Mouse (Mus musculus) cerebellum, adult 18-20 months (tissue): ENCODE measurements at regions not wholly inside any gene's neighbourhood (a gene's known extent, or its start where the extent isn't known, plus 50 kb on each side); places are given as distances from the start of the nearest gene placed in this dataset.
"Not testable (repeated sequence)": the region's sequence is repeated elsewhere in the genome, so short reads cannot be mapped to it uniquely, and the experiment has no call there.

Experiments
- DNase-seq, 2 experiments: peaks; one replicate each; pipeline ENCODE4 v3.0.0; 2021

DNA sequence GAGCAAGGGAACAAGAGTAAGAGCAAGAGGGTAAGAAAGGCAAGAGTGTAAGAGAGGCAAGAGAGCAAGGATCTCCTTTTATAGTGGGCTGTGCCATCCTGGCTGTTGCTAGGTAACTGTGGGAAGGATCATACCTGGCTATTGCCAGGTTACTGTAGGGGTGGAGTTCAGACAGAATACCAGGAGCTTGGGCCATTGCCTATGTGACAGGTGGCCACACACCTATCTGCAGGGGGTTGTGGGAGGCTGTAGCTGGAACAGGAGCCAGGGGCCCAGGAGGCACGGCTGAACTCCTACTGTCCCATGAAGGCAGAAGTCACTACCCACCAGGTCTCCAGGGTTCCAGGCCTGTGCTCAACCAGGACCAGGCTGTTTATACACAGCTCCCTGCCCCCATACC, 1149.0 kb downstream of the 9330182O14Rik start:
- DNase-seq = peak; percentile 58 to 65

DNA sequence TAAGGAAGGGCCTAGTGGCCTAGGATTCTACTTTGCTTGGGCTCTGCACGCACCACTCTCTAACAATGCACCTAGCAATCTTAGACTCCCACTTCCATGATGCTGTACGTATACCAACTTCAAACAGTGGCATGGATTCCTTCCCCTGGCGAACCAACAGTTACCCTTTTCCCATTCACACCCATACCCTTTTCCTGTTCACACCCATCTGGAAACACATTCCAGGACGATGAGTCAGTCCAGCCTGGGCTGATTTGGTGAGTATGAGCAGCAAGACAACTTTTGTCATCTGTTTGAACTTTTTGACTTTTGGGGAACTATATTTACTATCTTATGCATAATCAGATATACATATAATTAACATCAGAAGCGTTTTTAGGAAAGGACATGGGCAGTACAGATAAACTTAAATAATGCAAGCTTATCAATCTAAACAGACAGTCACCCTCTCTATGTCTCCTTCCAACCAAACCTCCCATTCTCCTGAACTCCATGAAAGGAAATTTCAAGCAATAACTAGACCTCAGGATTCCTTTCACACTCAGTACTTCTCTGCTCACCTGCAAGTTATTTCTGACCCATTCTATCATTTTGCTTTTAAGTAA, 1152.7 kb downstream of the 9330182O14Rik start:
- no peak for DNase-seq

DNA sequence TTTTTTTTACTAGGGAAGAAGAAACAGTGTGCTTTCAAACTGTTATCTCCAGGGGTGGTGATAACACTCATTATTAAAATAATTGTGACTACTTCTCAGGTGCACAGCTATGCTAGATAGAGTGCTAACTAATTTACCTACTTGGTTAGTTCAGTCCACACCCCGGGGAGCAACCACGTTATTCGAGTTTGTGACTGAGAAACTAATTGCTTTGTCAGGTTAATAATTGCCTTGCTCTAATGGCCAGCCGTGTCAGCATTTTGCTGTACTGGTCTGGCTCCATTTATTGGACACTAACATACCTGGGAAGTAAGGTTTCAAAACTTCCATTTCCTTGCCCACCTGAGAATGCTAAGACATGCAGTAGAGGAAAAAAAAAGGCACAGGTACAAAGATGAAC, 1163.3 kb downstream of the 9330182O14Rik start:
- no peak for DNase-seq

DNA sequence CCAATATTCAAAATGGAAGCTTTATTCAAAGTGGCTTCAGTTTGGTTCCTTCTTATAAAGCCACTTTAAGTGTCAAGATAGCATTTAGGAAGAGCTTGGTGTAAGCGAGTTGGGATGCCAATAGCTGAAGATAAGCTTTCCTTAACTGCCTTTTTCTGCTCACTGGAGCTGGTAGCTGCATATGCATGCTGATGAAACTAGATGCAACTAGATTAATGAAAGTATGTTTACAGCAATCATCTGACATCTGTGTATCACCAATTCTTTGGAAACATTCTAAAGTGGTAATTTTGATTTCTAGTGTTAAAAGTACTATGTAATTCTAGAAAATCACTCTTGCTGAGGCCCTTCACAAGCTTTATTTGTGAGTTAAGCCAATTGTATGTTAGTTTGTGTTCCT, 1172.5 kb downstream of the 9330182O14Rik start:
- DNase-seq = no peak

DNA sequence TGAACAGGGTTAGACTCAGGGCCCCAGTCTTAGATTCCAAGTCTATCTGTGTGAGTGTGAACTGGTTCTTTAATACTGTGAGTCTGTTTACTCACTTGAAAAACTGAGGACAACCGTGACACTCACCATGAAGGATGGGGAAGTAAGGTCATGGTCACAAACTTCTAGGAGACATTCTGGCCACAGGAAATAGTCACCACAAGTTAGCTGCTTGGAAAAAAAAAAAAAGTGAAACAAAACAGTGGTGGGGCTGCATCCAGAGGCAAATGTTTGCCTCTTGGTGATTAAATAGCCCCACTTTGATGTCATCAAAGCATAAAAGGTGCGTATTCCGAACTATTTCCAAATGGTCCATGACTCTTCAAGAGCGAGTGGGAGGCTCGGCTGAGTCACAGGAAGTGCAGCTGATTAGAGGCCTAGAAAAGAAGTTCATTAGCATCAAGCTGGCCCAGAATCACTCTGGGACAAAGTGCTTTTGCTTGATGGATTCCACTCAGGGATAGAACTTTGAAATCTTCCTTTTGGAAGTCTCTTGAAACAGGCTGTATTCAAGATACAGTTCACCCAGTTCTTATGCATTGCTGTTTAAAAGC, 1177.7 kb downstream of the 9330182O14Rik start:
- no peak for DNase-seq

DNA sequence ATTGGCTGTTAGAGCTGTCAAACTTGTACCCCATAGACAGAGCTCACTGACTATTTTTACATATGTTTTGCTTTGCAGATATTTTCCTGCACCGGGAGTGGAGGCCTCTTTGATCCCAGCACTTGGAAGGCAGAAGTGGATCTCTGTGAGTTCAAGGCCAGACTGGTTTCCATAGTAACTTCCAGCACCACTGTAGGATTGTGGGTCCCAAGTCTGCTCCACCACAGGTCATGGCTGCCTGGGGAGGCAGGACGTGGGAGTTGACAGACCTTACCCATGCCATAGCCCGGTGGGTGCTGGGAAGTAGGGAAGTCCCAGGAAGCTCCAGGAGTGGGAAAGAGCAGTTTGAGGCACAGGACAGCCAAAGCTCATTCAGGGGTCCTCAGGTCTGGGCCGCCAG, 1180.8 kb downstream of the 9330182O14Rik start:
- no peak for DNase-seq

DNA sequence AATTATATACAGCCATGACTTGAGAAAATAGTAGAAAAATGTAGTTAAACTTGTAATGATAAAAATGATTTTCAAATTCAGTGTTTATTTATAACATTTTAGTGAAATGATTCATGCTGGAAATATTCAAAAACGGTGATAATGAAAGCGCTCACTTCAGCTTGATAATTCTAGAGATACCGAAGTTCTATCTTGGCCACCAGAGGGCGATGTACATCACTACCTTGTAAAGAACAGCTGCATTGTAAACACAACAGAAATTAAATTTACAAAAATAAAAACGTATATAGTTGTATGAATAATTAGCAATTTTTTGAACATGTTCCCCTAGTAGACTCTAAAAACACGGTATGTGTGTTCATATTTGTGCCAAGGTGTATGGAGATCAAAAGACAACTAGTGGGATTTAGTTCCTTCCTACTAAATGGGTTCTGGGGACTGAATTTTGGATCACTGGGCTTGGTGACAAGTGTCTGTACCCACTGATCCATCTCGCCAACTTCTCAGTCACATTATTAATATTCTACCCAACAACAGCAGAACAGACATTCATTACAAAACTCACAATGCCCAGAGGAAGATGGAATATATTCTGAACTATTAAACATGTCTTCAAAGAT, 1191.6 kb downstream of the 9330182O14Rik start:
- DNase-seq = peak; percentile 74 to 75

DNA sequence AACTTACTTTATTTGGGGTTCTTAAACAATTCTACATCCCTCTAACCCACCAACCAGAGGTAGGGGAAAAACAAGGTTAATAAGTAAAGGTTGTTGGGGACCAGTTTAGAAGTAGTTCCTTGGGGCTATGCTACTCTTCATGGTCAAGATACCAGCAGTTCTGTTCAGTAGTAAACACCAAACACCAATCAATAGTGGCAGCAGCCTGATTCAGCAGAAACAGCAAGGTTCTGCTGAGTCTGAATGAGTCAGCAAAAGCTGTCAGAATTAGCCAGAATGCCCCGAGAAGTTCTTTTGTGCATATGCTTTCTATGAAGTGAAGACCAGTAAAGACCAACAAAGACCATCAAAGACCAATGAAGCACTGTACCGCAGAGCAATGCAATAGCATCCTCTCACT, 1195.1 kb downstream of the 9330182O14Rik start:
- DNase-seq = no peak

DNA sequence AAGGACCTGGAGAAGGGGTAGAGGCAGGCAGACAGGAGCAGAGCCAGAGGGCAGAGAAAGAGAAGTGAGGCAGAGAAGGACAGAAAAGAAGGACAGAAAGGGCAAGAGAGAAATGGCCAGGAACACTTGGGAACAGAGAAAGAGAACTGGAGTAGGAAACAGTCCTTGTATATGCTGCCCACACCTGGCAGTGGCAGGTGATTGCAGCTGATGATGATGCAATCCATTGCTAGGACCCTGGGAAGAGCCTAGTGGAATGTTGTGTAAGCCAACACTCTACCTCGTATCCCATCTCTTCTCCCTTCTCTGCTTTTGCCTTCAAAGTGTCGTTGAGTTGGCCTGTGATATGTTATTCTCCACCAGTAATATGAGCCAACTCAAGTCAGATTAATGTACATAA, 1195.9 kb downstream of the 9330182O14Rik start:
- no peak for DNase-seq

- DNase-seq = no peak
These were observed 1198.3 kb downstream of the 9330182O14Rik start for GRCm38 (mm10) chr15:41332451-41332850.

- no peak for DNase-seq
These were observed 1199.0 kb downstream of the 9330182O14Rik start for GRCm38 (mm10) chr15:41333165-41333564.

DNA sequence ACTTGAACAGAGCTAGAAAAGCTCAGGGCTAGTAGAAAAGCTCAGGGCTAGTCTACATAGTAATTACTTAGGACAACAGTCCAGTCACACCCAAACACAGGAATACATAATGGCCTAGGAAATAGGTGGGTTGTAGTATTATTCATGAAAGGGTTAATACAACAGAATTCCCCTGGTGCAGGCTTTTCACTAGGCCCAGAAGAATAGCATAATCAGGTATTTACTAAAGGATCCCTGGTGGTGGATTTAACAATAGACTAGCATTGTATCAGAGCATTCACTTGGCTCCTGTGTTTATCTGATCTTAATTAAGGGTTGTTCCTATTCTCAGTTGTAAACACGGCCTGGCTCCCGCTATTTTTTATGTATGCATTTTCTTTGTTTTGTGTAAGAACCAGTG, 1206.5 kb downstream of the 9330182O14Rik start:
- DNase-seq = not testable (repeated sequence)

DNA sequence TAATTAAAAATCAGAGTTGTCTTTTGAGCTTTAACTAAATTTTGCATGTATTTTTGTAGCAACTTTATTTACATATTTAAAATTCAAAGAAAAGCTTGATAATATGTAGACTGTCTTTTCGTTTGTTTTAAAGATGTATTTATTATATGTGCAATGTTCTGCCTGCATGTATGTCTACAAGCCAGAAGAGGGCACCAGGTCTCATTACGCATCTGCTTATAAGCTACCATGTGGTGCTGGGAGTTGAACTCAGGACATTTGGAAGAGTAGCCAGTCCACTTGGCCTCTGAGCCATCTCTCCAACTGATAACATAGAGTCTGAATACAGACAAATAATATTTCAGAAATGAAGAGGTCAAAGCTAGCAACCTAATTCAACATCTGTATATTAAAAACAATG, 1211.4 kb downstream of the 9330182O14Rik start:
- DNase-seq = no peak

DNA sequence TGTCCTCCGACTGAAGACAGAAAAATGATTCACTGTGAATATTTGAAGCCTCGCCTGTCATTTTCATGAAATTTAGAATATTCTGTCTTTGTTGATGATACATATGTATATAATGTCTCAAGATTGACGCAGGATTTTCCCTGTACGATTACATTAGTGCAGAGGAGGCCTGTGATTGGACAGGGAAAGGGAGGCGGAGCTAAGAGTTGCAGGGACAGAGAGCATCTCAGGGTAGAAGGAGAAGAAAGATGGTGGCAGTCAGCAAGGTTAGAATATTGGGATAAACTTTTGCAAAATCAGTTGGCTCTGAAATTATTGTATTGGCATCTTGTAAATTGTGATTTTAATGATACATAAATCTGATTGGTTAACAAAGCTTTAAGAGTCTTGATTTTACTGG, 1213.1 kb downstream of the 9330182O14Rik start:
- DNase-seq = no peak

- DNase-seq = no peak
These were observed 1218.0 kb downstream of the 9330182O14Rik start for GRCm38 (mm10) chr15:41352129-41352528.

- DNase-seq = peak; percentile 46 to 49
These were observed 1225.1 kb downstream of the 9330182O14Rik start for GRCm38 (mm10) chr15:41359276-41359675.

DNA sequence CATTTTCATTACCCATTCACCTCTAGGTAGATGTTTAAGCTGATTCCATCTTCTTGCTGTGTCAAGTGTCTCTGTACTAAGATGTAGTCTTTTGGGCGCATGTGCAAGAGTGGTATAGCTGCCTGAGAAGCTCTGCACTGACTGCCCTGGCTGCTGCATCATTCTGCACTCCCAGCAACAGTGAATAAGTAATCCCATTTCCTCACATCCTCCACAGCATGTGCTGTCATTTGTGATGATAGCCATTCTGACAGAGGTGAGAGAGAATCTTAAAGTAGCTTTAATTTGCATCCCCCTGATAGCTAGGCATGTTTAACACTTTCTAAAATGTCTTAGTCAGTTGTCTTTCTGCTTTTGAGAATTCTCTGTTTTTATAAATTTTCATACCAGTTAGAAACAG, 1240.5 kb downstream of the 9330182O14Rik start:
- no peak for DNase-seq

DNA sequence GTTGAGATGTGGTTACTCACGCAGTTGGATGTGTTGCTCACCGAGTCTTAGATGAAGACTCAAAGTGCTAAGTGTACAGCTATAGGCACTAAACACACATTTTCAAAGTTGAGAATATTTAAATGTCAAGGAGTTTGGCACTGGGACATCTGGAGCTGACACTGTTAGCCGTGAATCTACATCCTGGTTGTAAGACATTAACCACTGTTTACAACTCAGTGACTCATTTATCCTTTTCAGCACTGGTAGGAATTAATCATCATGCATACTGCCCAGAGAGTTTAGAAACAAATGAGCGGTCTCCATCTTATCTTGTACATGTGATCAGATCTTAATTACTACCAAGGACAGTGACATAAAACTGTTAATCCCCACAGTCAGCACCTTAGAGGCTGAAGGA, 1241.7 kb downstream of the 9330182O14Rik start:
- DNase-seq = no peak

DNA sequence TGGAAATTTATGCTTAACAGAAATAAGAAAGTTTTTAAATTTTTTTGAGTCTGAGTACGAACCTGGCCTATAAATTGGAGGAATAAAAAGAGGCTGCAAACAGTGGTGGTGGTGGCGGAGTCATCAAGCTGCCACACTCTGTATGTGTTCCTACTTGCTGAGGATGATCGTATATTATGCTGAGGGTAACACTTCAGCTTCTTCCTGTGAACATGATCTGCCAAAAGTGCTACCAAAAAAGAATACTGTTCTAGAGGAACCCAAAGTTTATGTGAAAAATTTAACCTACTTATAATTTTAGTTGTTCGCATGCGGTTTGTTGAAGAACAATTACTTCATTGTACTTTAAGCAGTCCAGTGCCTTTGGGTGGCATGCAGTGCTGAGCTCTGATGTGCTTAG, 1245.5 kb downstream of the 9330182O14Rik start:
- no peak for DNase-seq

GRCm38 (mm10) chr15:41380429-41380828, 1246.3 kb downstream of the 9330182O14Rik start:
- DNase-seq = no peak

- DNase-seq = no peak
These were observed 1256.5 kb downstream of the 9330182O14Rik start for GRCm38 (mm10) chr15:41390699-41391098.
